Mouse (Mus musculus): ENCODE results near the gene Fam172a. TPM values are rescaled to one million over a fixed set of nuclear protein-coding genes. Genes with fewer than 3 reads are reported as not detected.
"Not testable (repeated sequence)": the region's sequence is repeated elsewhere in the genome, so short reads cannot be mapped to it uniquely, and the experiment has no call there.

Fam172a gene
- total RNA-seq (2021) = 10 to 100 TPM; 34.7 to 38.2 TPM

- DNase-seq = not testable (repeated sequence)
These were observed at the start of gene Fam172a for GRCm38 (mm10) chr13:77701733-77702132. Gene Fam172a (plus strand): TSS chr13:77702033.

DNA sequence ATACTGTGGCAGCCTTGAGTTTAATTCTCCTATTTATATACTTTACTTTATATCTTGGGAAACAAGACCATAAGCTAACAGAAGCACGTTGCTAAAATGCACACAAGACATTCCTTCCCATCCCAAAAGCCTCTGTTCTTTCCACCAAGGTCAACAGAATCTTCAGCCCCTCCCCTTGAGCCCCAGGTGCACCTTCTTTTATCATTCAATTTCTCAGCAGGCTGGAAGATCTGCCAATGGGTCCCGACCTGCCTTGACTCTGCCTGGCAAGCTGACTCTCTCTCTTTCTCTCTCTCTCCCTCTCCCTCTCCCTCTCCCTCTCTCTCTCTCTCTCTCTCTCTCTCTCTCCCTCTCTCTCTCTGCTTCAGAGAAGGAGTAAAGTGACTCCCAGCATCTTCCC is 13.2 kb upstream of the Fam172a start:
- DNase-seq = no peak

- peak; percentile 89 to 90 for DNase-seq
These were observed 6.7 kb downstream of the Fam172a start for GRCm38 (mm10) chr13:77708514-77709013.

- DNase-seq = no peak
These were observed 15.7 kb downstream of the Fam172a start for GRCm38 (mm10) chr13:77717499-77717898.

- DNase-seq = no peak
These were observed 41.0 kb downstream of the Fam172a start for GRCm38 (mm10) chr13:77742822-77743221.

DNA sequence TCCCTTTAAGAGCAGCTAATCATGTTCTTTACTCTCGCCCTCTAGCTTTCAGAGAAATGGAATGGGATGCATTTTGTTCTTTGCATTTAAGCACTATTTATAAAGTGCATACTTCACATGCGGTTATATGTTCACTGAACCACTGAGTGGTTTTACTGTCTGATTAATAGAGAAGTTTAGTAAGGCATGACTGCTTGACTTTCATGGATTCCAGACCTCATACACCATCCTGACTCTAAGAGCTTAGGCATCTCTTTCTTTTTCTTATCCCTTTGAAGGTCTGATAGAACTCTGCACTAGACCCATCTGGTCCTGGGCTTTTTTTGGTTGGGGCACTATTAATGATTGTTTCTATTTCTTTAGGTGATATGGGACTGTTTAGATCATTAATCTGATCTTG is 75.8 kb downstream of the Fam172a start:
- DNase-seq = no peak

- not testable (repeated sequence) for DNase-seq
These were observed 105.5 kb downstream of the Fam172a start for GRCm38 (mm10) chr13:77807341-77807740.

- DNase-seq = no peak
These were observed 108.6 kb downstream of the Fam172a start for GRCm38 (mm10) chr13:77810449-77810848.

DNA sequence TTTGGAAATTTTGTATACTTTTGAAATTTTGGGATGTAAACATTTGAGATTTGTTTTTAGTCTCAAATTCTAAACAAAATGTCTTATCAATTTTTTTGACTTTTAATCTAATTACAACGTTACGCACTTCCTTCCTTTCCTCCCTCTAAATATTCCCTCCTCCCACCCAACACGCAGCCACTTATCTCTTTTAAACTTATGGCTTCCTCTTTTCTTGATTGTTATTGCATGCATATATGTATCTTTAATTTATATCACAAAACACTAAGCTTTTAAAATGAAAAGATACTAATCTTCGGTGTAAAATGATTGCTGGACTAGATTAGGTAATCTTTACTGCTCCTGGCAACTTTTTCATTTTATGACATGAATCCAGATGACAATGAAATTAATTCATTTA is 124.3 kb downstream of the Fam172a start:
- no peak for DNase-seq

GRCm38 (mm10) chr13:77843017-77843654 is 141.3 kb downstream of the Fam172a start:
- DNase-seq = no peak

- DNase-seq = no peak
These were observed 147.0 kb downstream of the Fam172a start for GRCm38 (mm10) chr13:77848868-77849267.

- DNase-seq = no peak
These were observed 163.0 kb downstream of the Fam172a start for GRCm38 (mm10) chr13:77864804-77865203.

- DNase-seq = no peak
These were observed 166.5 kb downstream of the Fam172a start for GRCm38 (mm10) chr13:77868314-77868713.

DNA sequence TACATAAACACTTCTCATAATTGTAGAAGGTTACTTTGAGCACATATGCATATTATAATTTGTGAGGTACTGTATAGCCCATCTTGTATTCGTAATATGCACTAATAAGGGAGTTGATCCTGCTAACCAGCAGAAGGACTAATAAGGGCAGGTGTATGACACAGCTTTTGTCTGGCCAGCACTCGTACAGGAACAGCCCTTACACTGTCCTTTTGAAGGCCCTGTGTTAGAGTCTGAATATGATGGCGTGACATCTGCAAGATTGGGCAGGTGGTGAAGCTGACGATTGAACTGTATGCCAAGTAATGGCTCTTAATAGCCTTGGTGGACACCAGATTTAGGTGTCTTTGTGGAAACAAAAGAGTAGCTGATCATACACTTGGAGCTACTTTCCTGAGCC is 176.3 kb downstream of the Fam172a start:
- no peak for DNase-seq

DNA sequence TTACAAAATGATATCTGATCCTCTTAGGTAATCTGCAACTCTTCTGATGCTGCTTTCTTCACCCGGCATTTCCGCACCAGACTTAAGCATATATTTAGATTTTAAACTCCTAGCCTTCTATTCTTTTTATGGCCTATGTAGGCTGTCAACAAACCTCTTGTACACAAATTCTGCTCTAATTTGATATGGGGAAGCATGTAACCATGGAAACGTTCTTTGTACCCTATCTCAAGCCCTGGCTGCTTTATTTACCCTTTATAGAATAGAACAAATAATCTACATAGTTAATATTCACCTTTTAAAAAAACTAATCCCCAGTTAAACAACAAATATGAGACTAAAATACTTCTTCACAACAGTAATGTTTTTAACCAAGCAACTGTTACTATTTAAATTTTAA is 176.7 kb downstream of the Fam172a start:
- no peak for DNase-seq

DNA sequence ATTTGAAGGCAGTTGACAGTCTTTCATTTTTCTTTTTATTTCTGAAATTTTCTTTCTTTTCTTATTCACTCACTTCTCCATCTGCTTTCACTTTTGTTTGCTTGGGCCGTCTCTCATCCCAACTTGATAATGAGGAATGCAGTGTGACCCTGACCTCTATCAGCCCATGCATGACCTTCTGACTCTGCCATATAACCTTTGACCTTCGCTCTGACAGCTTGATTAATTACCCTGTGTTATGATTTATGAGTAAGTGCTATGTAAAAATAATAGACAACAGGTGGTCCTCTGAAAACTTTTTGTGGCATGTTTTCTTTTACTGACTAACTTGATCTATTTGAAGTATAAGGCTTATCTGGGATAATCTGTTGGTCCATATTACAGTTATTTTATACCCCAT is 195.8 kb downstream of the Fam172a start:
- DNase-seq = no peak

GRCm38 (mm10) chr13:77898066-77898796 is 196.4 kb downstream of the Fam172a start:
- DNase-seq = no peak

- DNase-seq = no peak
These were observed 197.9 kb downstream of the Fam172a start for GRCm38 (mm10) chr13:77899725-77900124.

GRCm38 (mm10) chr13:77900843-77901242 is 199.0 kb downstream of the Fam172a start:
- no peak for DNase-seq

DNA sequence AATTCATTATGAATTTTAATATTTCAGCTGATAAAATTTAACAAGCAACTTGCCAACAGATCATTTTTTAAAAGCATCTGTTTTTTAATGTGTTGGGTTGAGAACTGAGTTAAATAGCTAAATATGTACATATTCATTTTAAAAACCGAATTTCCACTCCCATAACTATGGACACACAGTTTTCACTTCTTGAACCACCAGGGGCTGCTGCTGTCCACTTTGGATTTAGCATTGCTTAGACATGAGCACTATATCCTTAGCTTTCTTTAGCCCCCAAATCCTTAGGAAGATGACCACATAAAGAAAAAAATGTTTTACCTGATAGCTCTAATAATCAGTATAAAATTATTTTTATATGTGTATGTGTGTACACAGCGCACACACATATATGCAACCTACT is 207.4 kb downstream of the Fam172a start:
- DNase-seq = no peak

GRCm38 (mm10) chr13:77922834-77923233 is 221.0 kb downstream of the Fam172a start:
- no peak for DNase-seq

DNA sequence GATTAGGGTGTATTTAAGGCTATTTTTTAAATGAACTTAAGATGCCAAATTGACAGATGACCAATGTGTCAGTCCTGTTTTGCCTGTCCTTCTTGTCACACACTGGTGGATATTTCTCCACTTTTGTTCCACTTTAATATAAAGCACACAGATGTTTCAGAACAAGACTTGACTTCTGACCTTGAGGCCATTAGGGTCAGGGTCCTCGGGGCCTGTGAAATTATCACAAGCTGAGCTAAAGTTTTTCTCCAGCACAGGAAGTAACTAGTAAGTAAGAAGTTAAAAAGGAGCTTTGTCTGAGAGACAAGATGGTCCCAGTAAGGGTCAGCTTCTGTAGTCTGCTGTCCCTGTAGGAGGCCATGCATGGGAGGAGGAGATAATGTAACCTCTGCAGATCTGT is 255.8 kb downstream of the Fam172a start:
- no peak for DNase-seq

DNA sequence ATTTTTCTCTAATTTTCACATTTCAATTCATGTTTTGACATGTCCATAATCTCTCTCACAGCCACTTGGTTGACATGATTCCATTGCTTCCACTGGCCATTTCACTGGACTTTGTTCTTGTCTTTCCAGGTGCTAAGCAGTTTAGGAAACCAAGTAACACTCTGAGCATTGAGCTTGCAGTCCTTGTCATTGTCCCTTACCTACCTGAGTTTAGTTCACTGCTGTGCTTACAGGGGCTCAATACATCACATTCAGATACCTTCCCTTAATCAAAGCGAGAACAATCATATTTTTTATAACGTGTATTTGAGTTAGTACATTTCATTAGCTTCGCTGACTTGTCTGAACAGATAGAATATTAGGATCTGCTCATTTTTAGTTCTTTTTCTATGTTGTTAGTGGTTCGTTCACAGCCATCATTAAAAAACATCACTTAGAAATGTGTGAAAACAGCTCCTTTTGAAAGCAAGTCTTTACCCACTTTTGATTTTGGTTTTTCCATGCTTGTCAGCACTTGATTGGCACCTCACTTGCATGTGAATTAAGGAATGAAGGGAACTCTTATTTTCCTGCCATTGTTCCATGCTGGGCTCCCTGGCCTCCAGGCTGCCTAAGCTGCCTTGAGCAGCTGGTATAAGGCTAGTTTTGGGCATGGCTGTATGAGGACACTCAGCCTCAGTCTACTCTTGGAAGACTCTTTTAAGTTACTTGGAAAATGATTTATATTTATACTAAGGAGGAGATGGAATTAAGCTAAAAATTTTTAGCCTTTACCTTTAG is 257.9 kb downstream of the Fam172a start:
- no peak for DNase-seq

Measured in layer of hippocampus, postnatal 36 days (tissue).